Mouse (Mus musculus) ovary, adult 18-20 months (tissue): ENCODE measurements around the gene Tcta.

Source experiments
- DNase-seq: peaks from one replicate; pipeline ENCODE4 v3.0.0; 2022; ENCODE audit warnings: low spot score, mixed read lengths

The Tcta gene

DNA sequence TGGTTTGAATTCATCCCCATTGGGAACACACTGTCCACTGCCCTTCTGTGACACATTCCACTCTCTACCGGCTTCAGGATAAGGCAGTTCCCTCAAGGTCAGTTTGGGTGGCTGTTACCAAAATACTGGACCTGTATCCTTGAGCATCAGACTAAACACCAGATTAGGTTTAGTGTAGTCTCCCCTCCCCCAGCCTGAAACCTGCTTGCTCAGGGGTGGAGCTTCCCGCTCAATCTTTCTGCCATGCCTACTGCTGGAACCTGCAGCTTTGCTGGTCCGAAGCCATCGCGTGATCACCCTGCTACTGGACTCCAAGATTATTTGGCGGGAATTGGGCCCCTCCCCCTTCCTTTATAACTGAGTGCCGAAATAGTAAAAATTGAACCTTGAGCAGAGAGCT lies 37.3 kb downstream of the Tcta start:
- DNase-seq = peak; percentile 84

DNA sequence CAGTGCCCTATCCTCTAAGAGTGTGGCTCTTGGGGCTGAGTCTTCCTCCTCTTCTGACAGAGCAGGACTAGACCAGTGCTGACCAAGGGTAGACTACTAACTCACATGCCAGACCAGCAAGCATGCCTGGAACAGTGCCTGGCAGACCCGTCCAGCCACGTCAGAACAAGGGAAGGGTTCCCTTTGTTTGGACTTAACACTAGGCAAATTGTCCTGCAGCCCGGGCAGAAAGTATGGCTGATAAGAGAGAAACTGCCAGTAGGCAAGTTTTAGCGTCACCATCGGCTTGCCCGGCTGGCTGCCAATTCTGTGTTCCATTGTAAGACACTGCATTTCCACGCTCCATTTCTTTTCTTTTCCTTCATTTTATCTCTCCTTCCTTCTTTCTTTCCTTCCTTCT lies 38.3 kb downstream of the Tcta start:
- peak; percentile 47 for DNase-seq

DNA sequence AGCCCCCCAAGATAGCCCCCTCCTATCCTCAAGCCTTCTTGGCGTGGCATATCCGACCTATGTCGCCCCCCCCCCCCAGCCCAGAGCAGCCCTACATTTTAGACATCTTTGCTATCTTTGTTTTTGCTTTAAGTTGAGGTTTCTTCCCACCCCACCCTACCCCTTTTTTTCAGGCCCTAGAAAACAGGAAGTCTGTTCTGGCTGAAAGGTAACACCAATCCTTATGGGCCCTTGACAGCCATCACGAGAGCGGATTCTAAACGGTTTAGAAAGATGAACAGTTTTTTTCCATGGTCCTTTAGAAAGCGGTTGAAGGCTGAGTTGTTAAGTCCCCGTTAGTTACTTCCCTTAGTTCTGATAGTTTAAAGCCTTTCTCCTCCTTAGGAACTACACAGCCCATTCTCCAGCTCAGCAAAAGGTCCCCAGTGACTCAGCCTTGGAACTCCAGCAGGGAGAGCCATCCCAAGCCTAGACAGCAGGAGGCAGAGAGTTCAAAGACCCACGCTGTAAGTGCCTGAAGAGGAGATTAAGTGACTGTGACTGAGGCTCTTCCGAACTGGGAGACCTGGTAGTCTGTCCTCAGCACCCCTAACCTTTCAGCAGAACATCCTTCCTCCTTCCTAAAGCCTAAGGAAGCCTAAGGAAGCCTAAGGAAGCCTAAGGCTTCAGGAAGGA lies 39.6 kb downstream of the Tcta start:
- no peak for DNase-seq

DNA sequence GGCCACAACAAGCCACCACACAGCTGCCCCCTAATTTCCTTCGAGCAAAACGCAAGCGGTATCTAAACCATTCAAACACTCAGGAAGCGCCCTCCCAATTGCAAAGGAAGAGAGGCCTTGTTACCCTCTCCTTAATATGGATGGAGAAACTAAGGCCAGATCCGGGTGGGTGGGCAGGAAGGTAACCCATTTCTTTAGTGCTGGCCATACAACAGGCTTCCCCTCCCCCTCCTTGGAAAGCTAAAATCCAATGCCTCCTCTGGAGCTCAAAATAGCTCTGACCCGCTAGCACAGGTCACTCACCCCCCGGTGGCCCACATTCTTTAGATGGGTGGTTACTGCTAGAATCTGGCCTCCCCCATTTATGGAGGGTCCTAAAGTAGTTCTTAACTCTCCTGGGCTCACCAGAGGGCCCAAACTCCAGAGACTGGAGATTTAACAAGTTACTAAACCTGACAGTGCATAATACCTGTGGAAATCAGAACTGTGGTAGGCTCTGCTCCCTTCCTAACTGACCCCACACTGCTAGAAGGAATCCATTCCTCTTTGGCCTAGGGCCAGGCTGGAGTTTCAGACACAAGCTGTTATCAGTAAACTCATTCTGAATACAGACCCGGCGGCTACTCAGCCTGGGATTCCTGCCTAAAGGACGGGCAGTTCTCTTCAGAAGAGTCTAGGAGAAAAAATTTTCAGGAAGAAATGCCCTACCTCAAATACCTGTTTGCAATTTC lies 41.6 kb downstream of the Tcta start:
- DNase-seq = peak; percentile 64

DNA sequence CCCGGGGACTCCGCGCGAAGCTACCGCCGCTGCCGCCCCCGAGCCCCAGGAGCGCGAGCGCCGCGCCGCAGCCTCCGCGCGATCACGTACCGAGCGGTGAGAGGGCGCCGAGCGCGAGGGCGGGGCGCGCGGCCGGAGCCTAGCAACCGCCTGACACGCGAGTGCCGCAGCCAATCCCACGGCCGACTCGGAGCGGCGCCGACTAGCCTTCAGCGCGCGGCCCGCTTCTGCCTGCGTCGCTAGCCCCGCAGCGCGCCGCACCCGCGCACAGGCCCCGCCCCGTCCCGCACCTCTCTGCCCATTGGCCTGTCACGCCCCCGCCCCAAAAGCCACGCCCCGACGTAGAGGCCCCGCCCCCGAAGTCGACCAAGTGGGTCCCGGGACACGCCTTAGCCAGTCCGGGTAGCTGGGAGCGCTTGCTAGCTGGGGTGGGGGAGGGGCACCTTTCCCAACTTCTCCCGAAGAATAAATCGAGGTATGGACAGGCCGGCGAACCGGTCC lies 42.2 kb downstream of the Tcta start, which contains the start of gene Dag1:
Gene Dag1, minus strand, starts transcription at position 269 of the 501 bp plus-strand sequence.
- peak; percentile 98 for DNase-seq

DNA sequence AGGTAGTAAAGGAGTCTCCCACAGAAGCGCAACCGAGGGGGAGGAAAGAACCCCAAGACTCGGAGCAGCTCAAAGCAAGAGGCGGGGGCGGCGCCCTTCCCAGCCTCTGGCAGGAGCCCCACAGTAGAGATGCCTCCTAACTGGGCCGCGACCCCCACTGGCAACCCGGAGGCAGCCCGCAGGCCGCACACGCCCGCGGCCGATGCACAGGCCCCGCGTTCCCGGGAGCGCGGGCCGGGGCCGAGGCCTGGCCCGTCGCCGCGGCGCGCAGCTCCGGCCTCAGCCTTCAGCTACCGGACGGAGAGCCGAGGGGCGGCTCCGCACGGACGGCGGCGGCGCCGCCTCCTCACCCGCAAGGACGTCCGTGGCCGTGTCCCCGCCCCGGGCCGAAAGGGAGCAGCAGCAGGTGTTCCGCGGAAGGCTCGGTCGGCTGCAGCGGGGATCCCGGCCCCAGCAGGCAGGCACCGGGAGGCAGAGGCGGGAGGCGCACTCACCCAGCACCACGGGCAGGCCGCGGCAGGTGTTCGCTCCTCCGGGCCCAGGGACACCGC lies 42.8 kb downstream of the Tcta start:
- no peak for DNase-seq

DNA sequence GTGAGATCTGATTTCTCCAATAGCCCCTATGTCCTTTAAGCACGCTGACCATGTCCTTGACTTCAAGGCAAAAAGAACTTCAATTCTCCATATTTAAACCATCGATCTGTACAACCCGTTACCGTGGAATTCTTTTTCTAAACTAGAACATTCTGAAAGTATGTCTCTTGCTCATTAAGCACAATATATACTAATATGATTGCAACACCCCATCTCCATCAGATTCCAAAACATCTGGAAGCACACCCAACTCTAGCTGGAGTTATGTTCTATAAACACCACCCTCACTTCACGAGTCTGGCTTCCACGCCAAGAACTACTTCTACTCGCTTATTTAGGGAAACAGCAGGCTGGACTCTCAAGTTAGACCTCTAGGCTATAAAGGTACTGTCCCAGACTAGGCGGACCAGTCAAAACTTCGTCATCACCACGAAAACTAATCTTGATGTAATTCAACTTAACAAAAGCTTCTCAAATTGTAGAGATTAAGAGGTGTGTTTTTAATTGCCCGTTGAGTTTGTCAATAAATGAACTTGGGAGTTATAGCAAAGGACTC lies 43.4 kb downstream of the Tcta start:
- DNase-seq = no peak

DNA sequence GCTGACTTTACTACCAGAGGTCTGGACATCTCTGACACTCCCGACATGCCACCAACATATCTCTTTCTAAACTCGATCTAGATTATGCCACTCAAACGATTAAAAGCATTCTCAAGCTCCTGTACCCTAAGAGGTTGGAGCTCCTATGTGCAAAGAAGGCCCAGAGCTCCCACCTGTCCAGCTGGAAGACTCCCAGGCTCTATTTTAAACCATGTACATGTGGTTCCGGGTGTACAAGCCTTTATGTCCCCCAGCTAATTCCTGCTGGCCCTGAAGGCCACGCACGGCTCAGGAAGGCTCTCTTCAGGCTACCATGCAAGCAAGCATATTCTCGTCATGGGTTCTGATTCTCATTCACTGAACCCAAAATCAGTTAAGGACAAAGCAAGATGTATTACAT lies 44.1 kb downstream of the Tcta start:
- DNase-seq = no peak

DNA sequence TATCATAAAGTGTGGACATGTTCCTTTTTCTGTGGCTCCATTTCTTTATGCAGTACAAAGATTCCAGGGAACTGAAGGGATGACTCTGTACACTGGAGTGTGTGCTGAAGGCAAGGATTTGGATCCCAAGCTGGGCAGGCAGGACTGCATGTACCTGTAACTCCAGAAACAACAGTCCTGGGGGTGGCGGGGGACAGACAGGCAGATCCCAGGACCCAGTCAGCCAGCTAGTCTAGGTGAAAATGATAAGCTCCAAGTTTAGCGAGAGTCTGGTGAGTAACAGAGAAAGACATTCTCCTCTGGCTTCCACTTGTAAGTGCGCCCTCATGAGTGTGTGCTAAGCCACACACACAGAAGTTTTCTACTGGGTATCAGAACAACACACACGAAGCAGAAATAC lies 45.4 kb downstream of the Tcta start:
- DNase-seq = no peak
